Mouse (Mus musculus) neural tube, embryonic 10.5 days (tissue): ENCODE measurements around the gene Srrm1.

ENCODE experiments used
- DNase-seq: peaks from one replicate; pipeline ENCODE4 v3.0.0-alpha.2; 2017; ENCODE audit warnings: low spot score; ENCODE audit errors: extremely low spot score

Srrm1 gene

GRCm38 (mm10) chr4:135353794-135354450, 801 bp upstream of the Srrm1 start:
- DNase-seq, result peak; percentile 45

GRCm38 (mm10) chr4:135352326-135353065, 625 bp downstream of the Srrm1 start:
- no peak for DNase-seq

- no peak for DNase-seq
Observed at GRCm38 (mm10) chr4:135337376-135337942, 15.7 kb downstream of the Srrm1 start.

- DNase-seq, result no peak
Observed at GRCm38 (mm10) chr4:135336023-135336357, 17.1 kb downstream of the Srrm1 start.

GRCm38 (mm10) chr4:135335327-135336022, 17.6 kb downstream of the Srrm1 start:
- DNase-seq, result no peak

GRCm38 (mm10) chr4:135326469-135326868, 26.7 kb downstream of the Srrm1 start:
- no peak for DNase-seq

- no peak for DNase-seq
Observed at GRCm38 (mm10) chr4:135326046-135326445, 27.1 kb downstream of the Srrm1 start.

GRCm38 (mm10) chr4:135323021-135323420, 30.1 kb downstream of the Srrm1 start:
- DNase-seq, result no peak

GRCm38 (mm10) chr4:135317966-135318365, 35.2 kb downstream of the Srrm1 start:
- peak; percentile 80 for DNase-seq

- DNase-seq, result no peak
Observed at GRCm38 (mm10) chr4:135317539-135317938, 35.6 kb downstream of the Srrm1 start.

GRCm38 (mm10) chr4:135315287-135315686, 37.8 kb downstream of the Srrm1 start:
- no peak for DNase-seq

- no peak for DNase-seq
Observed at GRCm38 (mm10) chr4:135314419-135314832, 38.7 kb downstream of the Srrm1 start.

GRCm38 (mm10) chr4:135313761-135314241, 39.3 kb downstream of the Srrm1 start:
- no peak for DNase-seq

- no peak for DNase-seq
Observed at GRCm38 (mm10) chr4:135313111-135313691, 39.9 kb downstream of the Srrm1 start.

- no peak for DNase-seq
Observed at GRCm38 (mm10) chr4:135312706-135313105, 40.4 kb downstream of the Srrm1 start.

GRCm38 (mm10) chr4:135310371-135310770, 42.8 kb downstream of the Srrm1 start:
- DNase-seq, result no peak

GRCm38 (mm10) chr4:135309726-135310125, 43.4 kb downstream of the Srrm1 start:
- no peak for DNase-seq

- DNase-seq, result no peak
Observed at GRCm38 (mm10) chr4:135309112-135309659, 43.9 kb downstream of the Srrm1 start.

GRCm38 (mm10) chr4:135306971-135307632, 46.0 kb downstream of the Srrm1 start:
- DNase-seq, result no peak

GRCm38 (mm10) chr4:135306533-135306932, 46.6 kb downstream of the Srrm1 start:
- no peak for DNase-seq

GRCm38 (mm10) chr4:135302261-135302660, 50.9 kb downstream of the Srrm1 start:
- DNase-seq, result no peak
